Mouse (Mus musculus): Measurements from ENCODE around the gene Snrpd3.

GRCm38 (mm10) chr10:75477034-75477433 lies 40.3 kb upstream of the Snrpd3 start:
- TF ChIP-seq CTCF (IDR thresholded peaks at IDR 0.05; ENCODE audit: control insufficient read depth, insufficient read depth, insufficient replicate concordance, low read depth, low read length): no peak
- TF ChIP-seq POLR2A (IDR thresholded peaks at IDR 0.05; ENCODE audit: control insufficient read depth, low read depth, low read length): no peak

All from testis, adult 2 months (tissue).